In the genomic region with DNA sequence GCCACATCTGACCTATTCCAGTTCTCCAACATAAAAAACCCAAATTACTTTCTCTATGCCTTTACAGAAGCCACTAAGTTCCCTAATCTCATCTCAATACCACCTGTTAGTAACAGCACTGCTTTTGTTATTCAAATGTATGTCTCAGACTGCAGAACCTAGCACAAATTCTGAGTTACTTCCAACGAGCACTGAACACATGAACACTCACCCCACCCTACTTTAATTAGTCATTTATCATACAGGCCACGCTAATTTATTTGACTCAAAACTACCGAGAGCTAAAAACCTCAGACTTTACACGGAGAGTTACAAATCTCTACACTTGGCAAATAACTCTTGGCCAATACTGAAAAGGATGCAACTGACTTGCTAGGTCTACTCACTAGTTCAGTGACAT, we compare ENCODE assay signal across 8 mouse cellular contexts. TPM values are rescaled to one million over a fixed set of nuclear protein-coding genes. Genes with fewer than 3 reads are reported as not detected.
DNase-seq lines count a peak whose midpoint lies in the region; ATAC-seq and TF ChIP-seq lines count a peak whose summit lies in the region.

No protein-coding gene starts in this region.

- H3K27me3 ChIP-seq in liver, adult 2 months (ENCODE audit: control insufficient read depth, insufficient read depth, low read length): no peaks in the 10 kb centered on the region
- H3K27me3 ChIP-seq in embryonic facial prominence, embryonic 10.5 days (replicated peaks; ENCODE audit: low read depth, poor library complexity, severe bottlenecking): no peaks in the 10 kb centered on the region
- no peaks in the 10 kb centered on the region for H3K27me3 ChIP-seq in intestine, embryonic 15.5 days (replicated peaks)
- no peaks in the 10 kb centered on the region for H3K27me3 ChIP-seq in neural tube, embryonic 13.5 days

- H3K4me1 ChIP-seq in liver, adult 2 months (ENCODE audit: control insufficient read depth, insufficient read depth, low read length): peaks cover 20% of the 10 kb centered on the region; the same call in 1 of the 2 replicates
- H3K4me1 ChIP-seq in embryonic facial prominence, embryonic 10.5 days: peaks cover 27% of the 10 kb centered on the region
- H3K4me1 ChIP-seq in intestine, embryonic 15.5 days (replicated peaks): peaks cover 12% of the 10 kb centered on the region; the same call in 1 of the 2 replicates
- peaks cover 52% of the 10 kb centered on the region for H3K4me1 ChIP-seq in neural tube, embryonic 13.5 days (replicated peaks)

- H3K4me3 ChIP-seq in liver, adult 2 months (ENCODE audit: insufficient read depth, low read depth, low read length): peak overlapping the region; percentile 94; the same call in 1 of the 2 replicates
- H3K4me3 ChIP-seq in embryonic facial prominence, embryonic 10.5 days: peak overlapping the region; percentile 94
- H3K4me3 ChIP-seq in intestine, embryonic 15.5 days (replicated peaks): peak overlapping the region; percentile 97
- H3K4me3 ChIP-seq in neural tube, embryonic 13.5 days: peak overlapping the region; percentile 82

- peak overlapping the region; percentile 71 for H3K4me2 ChIP-seq in intestine, embryonic 15.5 days (replicated peaks)
- H3K4me2 ChIP-seq in neural tube, embryonic 13.5 days: peak overlapping the region; percentile 86

- no peak for TF ChIP-seq POLR2A in liver, adult 2 months (IDR thresholded peaks at IDR 0.05; ENCODE audit: extremely low read depth, insufficient read depth, low read length)

- no peak for ATAC-seq in intestine, embryonic 15.5 days
- no peak for ATAC-seq in neural tube, embryonic 13.5 days (ENCODE audit: low read depth)
- no peak for ATAC-seq in inflammation-experienced regulatory T-cells, adult 6 months

- H3K79me2 ChIP-seq in liver, adult 2 months (ENCODE audit: control insufficient read depth, insufficient read depth, low read length): peaks cover 22% of the 10 kb centered on the region; the same call in 1 of the 2 replicates

- peaks cover 8% of the 10 kb centered on the region for H3K36me3 ChIP-seq in liver, adult 2 months (ENCODE audit: control insufficient read depth, insufficient read depth, low read length)
- H3K36me3 ChIP-seq in embryonic facial prominence, embryonic 10.5 days (replicated peaks): peaks cover 24% of the 10 kb centered on the region
- no peaks in the 10 kb centered on the region for H3K36me3 ChIP-seq in intestine, embryonic 15.5 days
- no peaks in the 10 kb centered on the region for H3K36me3 ChIP-seq in neural tube, embryonic 13.5 days

- WGBS in liver, adult 2 months: under 1% methylated on average over 4 of the region's 4 CpGs
- 13% methylated on average over 4 of the region's 4 CpGs for WGBS in embryonic facial prominence, embryonic 10.5 days
- 5% methylated on average over 4 of the region's 4 CpGs for WGBS in intestine, embryonic 15.5 days
- 5% methylated on average over 4 of the region's 4 CpGs for WGBS in neural tube, embryonic 13.5 days

- peak; percentile 30 for DNase-seq in liver, adult 2 months (ENCODE audit: extremely low read depth, low read depth, low spot score)
- DNase-seq in liver: no peak
- no peak for DNase-seq in embryonic facial prominence, embryonic 10.5 days (ENCODE audit: low spot score)
- DNase-seq in thymus, postnatal 10 days (ENCODE audit: low spot score in 2 of 2): no peak
- DNase-seq in gastrocnemius, postnatal 4 days (ENCODE audit: low spot score in 2 of 2): no peak

- H3K9me3 ChIP-seq in embryonic facial prominence, embryonic 10.5 days: no peaks in the 10 kb centered on the region
- H3K9me3 ChIP-seq in intestine, embryonic 15.5 days: no peaks in the 10 kb centered on the region
- H3K9me3 ChIP-seq in neural tube, embryonic 13.5 days: no peaks in the 10 kb centered on the region

- TF ChIP-seq CTCF in liver, adult 2 months (IDR thresholded peaks at IDR 0.05; ENCODE audit: low read depth, low read length): no peak

- no peak overlapping the region for H3K27ac ChIP-seq in liver, adult 2 months (replicated peaks; ENCODE audit: insufficient read depth, low read depth, low read length)
- peak overlapping the region; percentile 98 for H3K27ac ChIP-seq in embryonic facial prominence, embryonic 10.5 days (replicated peaks)
- peak overlapping the region; percentile 99 for H3K27ac ChIP-seq in intestine, embryonic 15.5 days
- peak overlapping the region; percentile 96 for H3K27ac ChIP-seq in neural tube, embryonic 13.5 days (replicated peaks)

- H3K9ac ChIP-seq in liver, adult 2 months (ENCODE audit: low read depth, low read length): no peak overlapping the region
- H3K9ac ChIP-seq in intestine, embryonic 15.5 days: peak overlapping the region; percentile 98
- H3K9ac ChIP-seq in neural tube, embryonic 13.5 days: peak overlapping the region; percentile 91

RNA-seq across cellular contexts. Expression of a gene that starts 4.3 kb away (rescaled TPM):
- total RNA-seq in liver, adult 2 months (2014; rRNA removed): 52.6 and 53.8 TPM in 2 replicates
- polyA plus RNA-seq in liver, adult 2 months (2012; rRNA removed): 84.9 and 130 TPM in 2 replicates
- polyA plus RNA-seq in embryonic facial prominence, embryonic 10.5 days (2016; fragmentation: Nextera tagmentation; extraction: Ambion mirVana): 335 and 359 TPM in 2 replicates
- polyA plus RNA-seq in intestine, embryonic 15.5 days (2015; fragmentation: Nextera tagmentation; extraction: Ambion mirVana): 202 and 238 TPM in 2 replicates
- 306 and 312 TPM in 2 replicates for polyA plus RNA-seq in neural tube, embryonic 13.5 days (2015; fragmentation: Nextera tagmentation; extraction: Ambion mirVana)
- 100 to 1,000 TPM; 125 to 187 (median 148) TPM for polyA plus RNA-seq in inflammation-experienced regulatory T-cells, adult 6 months (2017; shearing (Covaris generic))
- total RNA-seq in gastrocnemius, postnatal 4 days (2021): 100 to 1,000 TPM; 113 to 140 TPM

RNA-seq across cellular contexts. Expression of a gene that starts 4.4 kb away (rescaled TPM):
- total RNA-seq in liver, adult 2 months (2014; rRNA removed): 15.3 and 19.3 TPM in 2 replicates
- 3.0 and 4.1 TPM in 2 replicates for polyA plus RNA-seq in liver, adult 2 months (2012; rRNA removed)
- 82.4 and 86.6 TPM in 2 replicates for polyA plus RNA-seq in embryonic facial prominence, embryonic 10.5 days (2016; fragmentation: Nextera tagmentation; extraction: Ambion mirVana)
- polyA plus RNA-seq in intestine, embryonic 15.5 days (2015; fragmentation: Nextera tagmentation; extraction: Ambion mirVana): 45.3 and 56.3 TPM in 2 replicates
- polyA plus RNA-seq in neural tube, embryonic 13.5 days (2015; fragmentation: Nextera tagmentation; extraction: Ambion mirVana): 51.1 and 54.3 TPM in 2 replicates
- 10 to 100 TPM; 29.9 to 47.4 (median 30.4) TPM for polyA plus RNA-seq in inflammation-experienced regulatory T-cells, adult 6 months (2017; shearing (Covaris generic))
- total RNA-seq in gastrocnemius, postnatal 4 days (2021): 10 to 100 TPM; 15.3 to 17.3 TPM
